Mouse (Mus musculus): Measurements from ENCODE around the gene Gm12166. TPM values are rescaled to one million over a fixed set of nuclear protein-coding genes. Genes with fewer than 3 reads are reported as not detected.

Gene Gm12166
- polyA plus RNA-seq, 1 experiment from 2014 or later, result 3.7 TPM

DNA sequence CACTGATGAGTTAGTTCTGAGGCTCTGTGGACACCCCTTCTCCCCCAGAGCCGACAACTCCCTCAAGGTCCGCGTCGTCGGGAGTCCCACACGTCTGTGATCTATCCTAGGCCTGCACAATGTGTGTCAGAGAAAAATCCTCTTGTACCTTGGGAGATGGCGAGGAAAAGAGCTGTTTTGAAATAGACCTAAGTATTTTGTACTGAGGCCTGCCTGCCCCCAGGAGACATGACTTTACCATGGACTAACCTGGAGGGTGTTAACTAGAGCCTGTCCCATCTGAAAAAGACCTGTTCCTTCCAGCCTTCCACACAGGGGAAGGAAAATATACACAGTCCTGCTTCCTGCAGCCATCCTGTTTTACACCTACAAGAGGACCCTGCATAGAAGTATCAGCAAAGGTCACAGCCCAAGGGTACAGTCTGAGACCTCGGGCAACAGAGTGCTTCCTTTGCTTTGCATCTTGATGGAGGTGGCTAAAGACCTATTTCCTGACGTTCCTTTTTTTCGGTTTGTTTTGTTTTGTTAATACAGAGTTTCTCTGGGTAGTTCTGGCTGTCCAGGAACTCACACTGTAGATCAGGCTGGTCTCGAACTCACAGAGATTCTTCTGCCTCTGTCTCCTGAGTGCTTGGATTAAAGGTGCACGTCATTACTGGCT is 10.4 kb downstream of the Gm12166 start:
- WGBS, result 79% methylated on average over 12 of the region's 12 CpGs
- Histone ChIP-seq H3K36me3 (no peaks in the 10 kb centered on the region), H3K27me3 (no peaks in the 10 kb centered on the region), H3K9me3 (no peaks in the 10 kb centered on the region), H3K4me2 (replicated peaks) (no peak overlapping the region), H3K27ac (replicated peaks) (no peak overlapping the region), H3K9ac (replicated peaks) (no peak overlapping the region), H3K4me1 (no peaks in the 10 kb centered on the region), H3K4me3 (no peak overlapping the region)
- ATAC-seq (ENCODE audit: low FRiP score, low read depth), result no peak

DNA sequence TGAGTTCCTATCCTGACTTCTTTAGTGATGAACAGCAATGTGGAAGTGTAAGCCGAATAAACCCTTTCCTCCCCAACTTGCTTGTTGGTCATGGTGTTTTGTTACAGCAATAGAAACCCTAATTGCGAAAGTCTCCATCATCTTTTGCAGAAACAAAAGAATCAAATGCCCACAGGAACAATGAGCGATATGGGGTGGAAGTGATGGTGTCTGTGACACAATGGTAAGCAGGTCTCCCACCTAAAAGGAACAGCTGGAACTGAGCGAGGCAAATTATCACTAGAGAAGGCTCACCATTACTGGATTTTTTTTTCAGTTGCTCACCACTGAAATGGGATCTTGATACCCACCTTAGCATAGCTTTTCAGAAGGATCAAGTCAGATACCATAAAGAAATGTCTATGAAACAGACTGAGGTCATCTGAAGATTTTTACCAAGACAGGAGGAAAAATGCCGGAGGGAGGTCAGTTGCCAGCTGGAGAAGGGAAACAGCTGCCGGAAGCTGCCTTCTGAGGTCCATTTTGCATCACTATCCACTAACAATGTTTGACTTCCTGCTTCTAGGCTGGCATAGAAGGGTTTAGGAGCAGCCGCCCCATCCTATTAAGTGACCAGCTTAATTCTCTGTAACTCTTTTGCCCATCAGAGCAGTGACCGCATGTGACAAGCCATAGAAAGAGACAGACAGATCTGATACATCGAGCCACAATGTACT is 11.1 kb downstream of the Gm12166 start:
- H3K4me2 ChIP-seq (replicated peaks), result no peak overlapping the region
- no peaks in the 10 kb centered on the region for H3K27me3 ChIP-seq
- no peaks in the 10 kb centered on the region for H3K9me3 ChIP-seq
- no peak overlapping the region for H3K27ac ChIP-seq (replicated peaks)
- H3K4me3 ChIP-seq, result no peak overlapping the region
- no peak overlapping the region for H3K9ac ChIP-seq (replicated peaks)
- H3K4me1 ChIP-seq, result no peaks in the 10 kb centered on the region
- WGBS, result 89% methylated on average over 9 of the region's 9 CpGs
- ATAC-seq (ENCODE audit: low FRiP score, low read depth), result no peak
- H3K36me3 ChIP-seq, result no peaks in the 10 kb centered on the region

GRCm38 (mm10) chr11:46039335-46039734 is 12.8 kb downstream of the Gm12166 start:
- Histone ChIP-seq H3K27ac (replicated peaks) (no peak overlapping the region), H3K4me3 (no peak overlapping the region), H3K4me2 (replicated peaks) (no peak overlapping the region), H3K36me3 (no peaks in the 10 kb centered on the region), H3K27me3 (no peaks in the 10 kb centered on the region), H3K4me1 (no peaks in the 10 kb centered on the region), H3K9ac (replicated peaks) (no peak overlapping the region), H3K9me3 (no peaks in the 10 kb centered on the region)
- WGBS, result 83% methylated on average over 11 of the region's 11 CpGs
- no peak for ATAC-seq (ENCODE audit: low FRiP score, low read depth)

GRCm38 (mm10) chr11:46038901-46039300 is 13.2 kb downstream of the Gm12166 start:
- no peak overlapping the region for H3K9ac ChIP-seq (replicated peaks)
- ATAC-seq (ENCODE audit: low FRiP score, low read depth), result no peak
- H3K9me3 ChIP-seq, result no peaks in the 10 kb centered on the region
- no peak overlapping the region for H3K4me3 ChIP-seq
- H3K4me1 ChIP-seq, result no peaks in the 10 kb centered on the region
- no peak overlapping the region for H3K4me2 ChIP-seq (replicated peaks)
- no peaks in the 10 kb centered on the region for H3K36me3 ChIP-seq
- 79% methylated on average over 15 of the region's 15 CpGs for WGBS
- no peaks in the 10 kb centered on the region for H3K27me3 ChIP-seq
- H3K27ac ChIP-seq (replicated peaks), result no peak overlapping the region

DNA sequence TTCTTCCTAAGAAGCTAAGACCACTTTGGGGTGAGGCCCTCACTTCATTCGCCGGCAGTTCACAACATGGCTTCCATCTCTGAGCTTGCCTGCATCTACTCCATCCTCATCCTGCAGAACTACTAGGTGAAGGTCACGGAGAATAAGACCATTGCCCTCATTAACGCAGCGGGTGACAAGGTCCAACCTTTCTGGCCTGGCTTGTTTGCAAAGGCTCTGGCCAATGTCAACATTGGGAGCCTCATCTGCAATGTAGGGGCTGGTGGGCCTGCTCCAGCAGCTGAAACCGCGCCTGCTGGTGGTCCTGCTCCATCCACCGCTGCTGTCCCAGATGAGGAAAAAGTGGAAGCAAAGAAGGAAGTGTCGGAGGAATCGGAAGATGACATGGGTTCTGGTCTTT is 15.7 kb downstream of the Gm12166 start:
- no peaks in the 10 kb centered on the region for H3K4me1 ChIP-seq
- WGBS, result 94% methylated on average over 10 of the region's 10 CpGs
- no peak for ATAC-seq (ENCODE audit: low FRiP score, low read depth)

GRCm38 (mm10) chr11:46032956-46033355 is 19.2 kb downstream of the Gm12166 start:
- Histone ChIP-seq H3K27me3 (no peaks in the 10 kb centered on the region), H3K4me3 (no peak overlapping the region), H3K4me2 (replicated peaks) (no peak overlapping the region), H3K27ac (replicated peaks) (no peak overlapping the region), H3K9me3 (no peaks in the 10 kb centered on the region), H3K9ac (replicated peaks) (no peak overlapping the region), H3K36me3 (no peaks in the 10 kb centered on the region), H3K4me1 (no peaks in the 10 kb centered on the region)
- ATAC-seq (ENCODE audit: low FRiP score, low read depth), result no peak
- 91% methylated on average over 7 of the region's 7 CpGs for WGBS

More for the DNA sequence above, 15.7 kb downstream of the Gm12166 start:
- Histone ChIP-seq H3K27ac (replicated peaks) (no peak overlapping the region), H3K27me3 (no peaks in the 10 kb centered on the region), H3K36me3 (no peaks in the 10 kb centered on the region), H3K4me3 (no peak overlapping the region), H3K9ac (replicated peaks) (no peak overlapping the region), H3K4me2 (replicated peaks) (no peak overlapping the region), H3K9me3 (no peaks in the 10 kb centered on the region)

DNA sequence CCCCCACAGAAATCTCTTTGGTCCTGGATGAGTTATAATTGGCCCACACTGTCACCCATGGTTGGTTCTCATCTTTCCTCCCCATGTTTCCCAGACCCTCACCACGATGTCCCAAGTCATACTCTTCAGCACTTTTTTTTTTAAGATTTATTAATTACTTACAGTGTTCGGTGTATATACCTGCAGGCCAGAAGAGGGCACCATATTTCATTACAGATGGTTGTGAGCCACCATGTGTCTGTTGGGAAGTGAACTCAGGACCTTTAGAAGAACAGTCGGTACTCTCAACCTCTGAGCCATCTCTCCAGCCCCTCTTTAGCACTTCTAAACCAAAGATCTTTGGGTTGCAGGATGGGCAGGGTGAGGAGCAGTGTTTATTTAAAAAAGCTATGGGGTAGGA is 20.7 kb downstream of the Gm12166 start:
- H3K27me3 ChIP-seq, result no peaks in the 10 kb centered on the region
- no peak overlapping the region for H3K9ac ChIP-seq (replicated peaks)
- WGBS, result 64% methylated on average over 3 of the region's 3 CpGs
- no peaks in the 10 kb centered on the region for H3K36me3 ChIP-seq
- ATAC-seq (ENCODE audit: low FRiP score, low read depth), result no peak
- no peak overlapping the region for H3K4me2 ChIP-seq (replicated peaks)
- H3K27ac ChIP-seq (replicated peaks), result no peak overlapping the region
- H3K4me1 ChIP-seq, result no peaks in the 10 kb centered on the region
- no peak overlapping the region for H3K4me3 ChIP-seq
- no peaks in the 10 kb centered on the region for H3K9me3 ChIP-seq

DNA sequence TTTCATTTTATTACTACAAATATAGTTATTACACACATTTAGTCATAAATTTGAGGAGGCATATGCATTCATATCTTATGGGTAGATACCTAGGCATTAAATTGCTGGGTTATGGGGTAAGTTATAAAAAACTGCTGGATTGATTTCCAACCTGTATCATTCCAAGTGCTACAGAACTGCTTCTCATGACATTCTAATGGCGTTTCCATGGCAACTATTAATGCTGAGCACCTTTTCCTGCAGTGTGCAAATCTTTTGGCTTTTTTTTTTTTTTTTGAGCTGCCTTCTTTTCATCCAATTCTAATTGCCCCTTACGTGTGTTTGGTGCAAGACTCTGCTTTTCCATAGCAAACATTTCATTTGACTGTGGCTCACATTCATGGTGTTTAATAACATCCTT is 22.1 kb downstream of the Gm12166 start:
- WGBS, result 54% methylated on average over 2 of the region's 2 CpGs

DNA sequence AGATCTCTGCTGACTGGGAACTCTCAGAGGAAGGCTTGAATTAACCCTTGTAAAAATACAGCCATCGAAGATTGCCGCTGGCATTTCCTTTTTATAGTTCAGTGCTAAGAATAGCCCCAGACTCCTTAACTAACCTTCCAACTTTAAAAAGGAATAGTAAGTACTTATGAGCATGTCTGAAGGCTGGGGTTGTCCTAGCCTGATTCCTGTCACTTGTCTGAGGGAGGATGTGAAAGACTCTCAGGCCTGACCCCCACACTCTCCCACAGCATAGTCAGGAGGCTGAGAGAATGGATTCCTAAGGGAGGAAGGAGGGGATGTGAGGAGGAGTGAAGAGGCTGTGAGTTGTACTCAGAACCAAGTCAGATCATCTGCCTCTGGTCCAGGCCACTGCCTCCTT is 22.6 kb downstream of the Gm12166 start:
- Histone ChIP-seq H3K4me1 (no peaks in the 10 kb centered on the region), H3K9ac (replicated peaks) (no peak overlapping the region), H3K27me3 (no peaks in the 10 kb centered on the region), H3K27ac (replicated peaks) (no peak overlapping the region), H3K4me2 (replicated peaks) (no peak overlapping the region), H3K36me3 (no peaks in the 10 kb centered on the region), H3K9me3 (no peaks in the 10 kb centered on the region), H3K4me3 (no peak overlapping the region)
- ATAC-seq (ENCODE audit: low FRiP score, low read depth), result no peak
- WGBS, result 72% methylated on average over 2 of the region's 2 CpGs

More for the DNA sequence above, 22.1 kb downstream of the Gm12166 start:
- H3K4me3 ChIP-seq, result no peak overlapping the region
- H3K27me3 ChIP-seq, result no peaks in the 10 kb centered on the region
- no peaks in the 10 kb centered on the region for H3K9me3 ChIP-seq
- H3K4me1 ChIP-seq, result no peaks in the 10 kb centered on the region
- H3K36me3 ChIP-seq, result no peaks in the 10 kb centered on the region
- no peak overlapping the region for H3K27ac ChIP-seq (replicated peaks)
- ATAC-seq (ENCODE audit: low FRiP score, low read depth), result no peak
- no peak overlapping the region for H3K4me2 ChIP-seq (replicated peaks)
- H3K9ac ChIP-seq (replicated peaks), result no peak overlapping the region

DNA sequence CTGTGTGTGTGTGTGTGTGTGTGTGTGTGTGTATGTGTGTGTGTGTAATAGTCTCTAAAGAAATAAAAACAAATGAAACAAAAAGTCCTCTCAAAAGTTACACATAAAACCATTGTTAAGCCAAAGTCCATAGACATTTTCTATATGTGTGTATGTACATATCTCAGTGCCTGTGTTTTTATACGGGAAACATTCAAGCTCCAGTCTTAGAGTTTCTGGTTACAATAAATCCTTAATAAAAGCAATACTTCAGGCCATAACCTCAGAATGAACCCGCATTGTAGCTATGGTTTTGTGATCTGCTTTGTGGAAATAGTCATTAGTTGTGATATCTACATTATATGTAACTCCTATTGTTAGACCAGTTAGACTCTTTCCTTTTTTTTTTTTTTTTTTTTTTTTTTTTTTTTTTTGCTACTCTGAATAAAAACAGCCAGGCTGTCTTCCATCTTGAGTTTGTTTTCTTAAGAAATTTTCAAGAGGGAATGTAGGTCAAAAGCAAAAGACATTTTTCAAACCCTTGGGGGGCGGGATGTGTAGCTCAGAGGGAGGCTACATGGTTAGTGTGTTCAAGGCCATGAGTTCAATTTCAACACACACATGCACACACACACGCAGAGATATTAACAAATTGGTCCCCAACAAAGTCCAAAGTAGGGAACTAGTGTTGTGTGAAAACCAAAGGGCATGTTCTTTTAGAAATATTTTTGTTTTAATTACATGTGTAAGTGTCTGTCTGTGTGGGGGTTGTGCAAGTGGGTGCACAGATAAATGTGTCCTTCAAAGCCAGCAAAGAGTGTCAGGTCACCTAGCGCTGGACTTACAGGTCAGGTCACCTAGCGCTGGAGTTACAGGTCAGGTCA is 23.9 kb downstream of the Gm12166 start:
- no peak overlapping the region for H3K4me3 ChIP-seq
- 84% methylated on average over 6 of the region's 6 CpGs for WGBS
- H3K27ac ChIP-seq (replicated peaks), result no peak overlapping the region
- no peak overlapping the region for H3K9ac ChIP-seq (replicated peaks)
- H3K4me2 ChIP-seq (replicated peaks), result no peak overlapping the region
- H3K9me3 ChIP-seq, result no peaks in the 10 kb centered on the region
- no peaks in the 10 kb centered on the region for H3K36me3 ChIP-seq
- no peak for ATAC-seq (ENCODE audit: low FRiP score, low read depth)
- H3K27me3 ChIP-seq, result no peaks in the 10 kb centered on the region
- H3K4me1 ChIP-seq, result no peaks in the 10 kb centered on the region

DNA sequence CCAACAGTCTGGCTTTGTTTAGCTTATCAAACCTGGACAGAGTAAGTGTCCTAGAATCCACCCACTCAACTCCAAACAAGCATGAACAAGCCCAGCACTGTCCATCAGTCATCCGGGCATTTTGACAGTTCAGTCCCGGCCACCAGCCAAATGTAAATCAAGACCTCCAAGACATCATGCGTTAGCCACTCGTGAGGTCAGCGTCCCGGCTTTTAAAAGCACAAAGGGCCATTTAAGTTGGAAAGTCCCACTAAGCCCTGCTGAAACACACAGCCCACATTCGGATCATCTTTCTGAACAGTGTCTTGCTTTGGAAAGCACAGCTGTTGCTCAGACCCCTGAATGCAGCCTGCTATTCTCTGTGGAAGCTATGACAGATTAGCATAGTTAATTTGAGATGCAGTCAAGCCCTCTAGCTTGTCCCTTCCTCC is 26.1 kb downstream of the Gm12166 start:
- Histone ChIP-seq H3K4me2 (replicated peaks) (no peak overlapping the region), H3K27me3 (no peaks in the 10 kb centered on the region), H3K27ac (replicated peaks) (no peak overlapping the region), H3K4me3 (no peak overlapping the region), H3K4me1 (no peaks in the 10 kb centered on the region), H3K9me3 (no peaks in the 10 kb centered on the region), H3K36me3 (no peaks in the 10 kb centered on the region), H3K9ac (replicated peaks) (no peak overlapping the region)
- ATAC-seq (ENCODE audit: low FRiP score, low read depth), result no peak
- 53% methylated on average over 7 of the region's 7 CpGs for WGBS

GRCm38 (mm10) chr11:46022983-46023382 is 29.1 kb downstream of the Gm12166 start:
- Histone ChIP-seq H3K9me3 (no peaks in the 10 kb centered on the region), H3K27me3 (no peaks in the 10 kb centered on the region), H3K4me3 (no peak overlapping the region), H3K4me2 (replicated peaks) (no peak overlapping the region), H3K27ac (replicated peaks) (no peak overlapping the region), H3K4me1 (no peaks in the 10 kb centered on the region), H3K9ac (replicated peaks) (no peak overlapping the region), H3K36me3 (no peaks in the 10 kb centered on the region)
- WGBS, result 92% methylated on average over 6 of the region's 6 CpGs
- no peak for ATAC-seq (ENCODE audit: low FRiP score, low read depth)
